Mouse (Mus musculus) midbrain, embryonic 11.5 days (tissue): Measurements from ENCODE around the gene Abcd1. TPM values are rescaled to one million over a fixed set of nuclear protein-coding genes. Genes with fewer than 3 reads are reported as not detected.
A peak's percentile ranks its signal among the peaks of the same experiment; 100 is the strongest.

Experiments
- ATAC-seq: fragments of 200-750 bp; cut with Nextera tagmentation; 2 replicates; pipeline ENCODE4 v1.8.0; 2017; ENCODE audit warnings: moderate TSS enrichment, moderate library complexity; ENCODE audit not compliant: low FRiP score
- DNase-seq: peaks from one replicate; pipeline ENCODE4 v3.0.0; 2015; ENCODE audit warnings: low spot score; ENCODE audit errors: missing footprints
- H3K27ac ChIP-seq: fragments of 300-500 bp; sonication (generic); 2 replicates; pipeline ENCODE4 v1.5.1; 2014; ENCODE audit warnings: low read depth, low read length
- H3K27me3 ChIP-seq: fragments of 300-500 bp; sonication (generic); 2 replicates; pipeline ENCODE4 v1.6.1; 2014; ENCODE audit warnings: mild to moderate bottlenecking, low read length, moderate library complexity, mixed read lengths; ENCODE audit not compliant: control insufficient read depth, insufficient read depth
- H3K36me3 ChIP-seq: fragments of 300-500 bp; sonication (generic); 2 replicates; pipeline ENCODE4 v1.6.1; 2014; ENCODE audit warnings: mild to moderate bottlenecking, low read length, moderate library complexity, mixed read lengths; ENCODE audit not compliant: control insufficient read depth, insufficient read depth
- H3K4me1 ChIP-seq: fragments of 300-500 bp; sonication (generic); 2 replicates; pipeline ENCODE4 v1.6.1; 2014; ENCODE audit warnings: low read length; ENCODE audit not compliant: control insufficient read depth, insufficient read depth
- H3K4me2 ChIP-seq: fragments of 300-500 bp; sonication (generic); 2 replicates; pipeline ENCODE4 v1.6.1; 2014; ENCODE audit warnings: mild to moderate bottlenecking, moderate library complexity
- H3K4me3 ChIP-seq: fragments of 300-500 bp; sonication (generic); 2 replicates; pipeline ENCODE4 v1.5.1; 2014; ENCODE audit warnings: low read depth, low read length
- H3K9ac ChIP-seq: fragments of 300-500 bp; sonication (generic); 2 replicates; pipeline ENCODE4 v1.6.1; 2014; ENCODE audit warnings: low read length
- H3K9me3 ChIP-seq: fragments of 300-500 bp; sonication (generic); 2 replicates; pipeline ENCODE4 v1.6.1; 2016; ENCODE audit warnings: low read length; ENCODE audit not compliant: control insufficient read depth
- WGBS: fragments of 180-500 bp; shearing (Covaris S2); extraction: QIAGEN DNeasy Blood & Tissue Kit; methylation state at CpG from one replicate; pipeline ENCODE4 v1.1.7; 2014; 5-methylcytosine and 5-hydroxymethylcytosine counted together
- polyA plus RNA-seq: library from polyadenylated mRNA; unstranded; fragments of >200 nt; fragmentation: Nextera tagmentation; extraction: Ambion mirVana; gene quantifications from 2 replicates; pipeline ENCODE4 v1.2.1, GENCODE M21; 2014

The Abcd1 gene
- polyA plus RNA-seq, 1 experiment from 2014 or later, result 7.1 TPM

DNA sequence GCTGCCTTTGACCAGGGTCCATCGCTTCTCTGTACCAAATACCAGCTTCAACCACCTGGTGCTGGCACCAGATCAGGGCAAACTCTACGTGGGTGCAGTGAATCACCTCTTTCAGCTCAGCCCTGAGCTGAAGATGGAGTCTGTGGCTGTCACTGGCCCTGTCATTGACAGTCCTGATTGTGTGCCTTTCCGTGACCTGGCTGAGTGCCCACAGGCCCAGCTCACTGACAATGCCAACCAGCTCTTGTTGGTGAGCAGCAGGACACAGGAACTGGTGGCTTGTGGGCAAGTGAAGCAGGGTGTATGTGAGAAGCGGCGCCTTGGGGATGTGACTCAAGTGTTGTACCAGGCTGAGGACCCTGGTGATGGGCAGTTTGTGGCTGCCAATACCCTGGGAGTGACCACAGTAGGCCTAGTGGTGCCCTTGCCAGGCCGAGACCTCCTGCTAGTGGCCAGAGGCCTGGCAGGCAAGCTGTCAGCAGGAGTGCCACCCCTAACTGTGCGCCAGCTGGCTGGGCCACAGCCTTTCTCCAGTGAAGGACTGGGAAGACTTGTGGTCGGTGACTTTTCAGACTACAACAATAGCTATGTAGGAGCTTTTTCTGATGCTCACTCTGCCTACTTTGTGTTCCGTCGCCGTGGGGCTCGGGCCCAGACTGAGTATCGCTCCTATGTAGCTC is 42.4 kb downstream of the Abcd1 start:
- ATAC-seq (no peak), DNase-seq (no peak)
- H3K4me2 ChIP-seq, result no peak overlapping the region
- no peaks in the 10 kb centered on the region for H3K27me3 ChIP-seq
- no peak overlapping the region for H3K9ac ChIP-seq
- WGBS, result 82% methylated on average over 13 of the region's 13 CpGs
- H3K4me3 ChIP-seq, result no peak overlapping the region
- no peaks in the 10 kb centered on the region for H3K9me3 ChIP-seq
- no peaks in the 10 kb centered on the region for H3K36me3 ChIP-seq
- no peak overlapping the region for H3K27ac ChIP-seq
- no peaks in the 10 kb centered on the region for H3K4me1 ChIP-seq

DNA sequence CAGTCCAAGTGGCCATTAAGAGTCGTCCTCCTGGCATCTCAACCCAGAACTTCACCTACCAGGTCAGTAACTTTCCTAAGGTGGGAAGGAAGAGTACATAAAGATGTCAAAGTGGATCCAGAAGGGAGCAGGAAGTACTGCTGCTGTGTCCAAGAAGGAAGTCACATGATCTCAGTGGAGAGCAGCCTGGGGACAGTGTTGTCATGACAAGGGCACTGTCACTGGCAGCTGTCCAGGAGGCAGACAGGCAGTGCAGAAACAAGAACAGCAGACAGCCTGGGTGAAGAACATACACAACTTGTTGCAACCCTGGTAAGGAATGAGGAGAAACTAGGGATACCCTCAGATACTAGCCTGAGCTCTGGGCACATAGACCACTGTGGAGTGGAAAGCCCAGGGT is 48.9 kb downstream of the Abcd1 start:
- H3K9me3 ChIP-seq, result no peaks in the 10 kb centered on the region
- no peak overlapping the region for H3K4me3 ChIP-seq
- no peaks in the 10 kb centered on the region for H3K27me3 ChIP-seq
- H3K4me2 ChIP-seq, result no peak overlapping the region
- H3K4me1 ChIP-seq, result no peaks in the 10 kb centered on the region
- 56% methylated on average over 1 of the region's 1 CpGs for WGBS
- ATAC-seq (no peak), DNase-seq (no peak)
- H3K9ac ChIP-seq, result no peak overlapping the region
- no peak overlapping the region for H3K27ac ChIP-seq
- H3K36me3 ChIP-seq, result no peaks in the 10 kb centered on the region

DNA sequence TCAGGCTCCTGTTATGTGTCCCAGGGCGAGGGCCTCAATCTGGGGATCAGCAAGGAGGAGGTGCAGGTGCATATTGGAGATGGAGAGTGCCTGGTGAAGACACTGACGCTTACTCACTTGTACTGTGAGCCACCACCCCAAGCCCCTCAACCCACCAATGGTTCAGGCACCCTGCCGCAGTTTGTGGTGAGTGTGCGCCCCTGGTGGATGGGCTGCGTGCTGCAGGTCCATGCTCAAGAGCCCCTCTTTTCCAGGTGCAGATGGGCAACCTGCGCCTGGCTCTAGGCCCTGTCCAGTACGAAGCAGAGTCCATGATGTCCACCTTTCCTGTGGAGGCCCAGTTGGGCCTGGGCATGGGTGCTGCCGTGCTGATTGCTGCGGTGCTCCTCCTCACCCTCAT is 50.9 kb downstream of the Abcd1 start:
- Histone ChIP-seq H3K27me3 (no peaks in the 10 kb centered on the region), H3K4me2 (no peak overlapping the region), H3K27ac (no peak overlapping the region), H3K4me3 (no peak overlapping the region), H3K4me1 (no peaks in the 10 kb centered on the region), H3K9ac (no peak overlapping the region), H3K9me3 (no peaks in the 10 kb centered on the region), H3K36me3 (no peaks in the 10 kb centered on the region)
- no peak for DNase-seq
- 63% methylated on average over 9 of the region's 9 CpGs for WGBS
- no peak for ATAC-seq

DNA sequence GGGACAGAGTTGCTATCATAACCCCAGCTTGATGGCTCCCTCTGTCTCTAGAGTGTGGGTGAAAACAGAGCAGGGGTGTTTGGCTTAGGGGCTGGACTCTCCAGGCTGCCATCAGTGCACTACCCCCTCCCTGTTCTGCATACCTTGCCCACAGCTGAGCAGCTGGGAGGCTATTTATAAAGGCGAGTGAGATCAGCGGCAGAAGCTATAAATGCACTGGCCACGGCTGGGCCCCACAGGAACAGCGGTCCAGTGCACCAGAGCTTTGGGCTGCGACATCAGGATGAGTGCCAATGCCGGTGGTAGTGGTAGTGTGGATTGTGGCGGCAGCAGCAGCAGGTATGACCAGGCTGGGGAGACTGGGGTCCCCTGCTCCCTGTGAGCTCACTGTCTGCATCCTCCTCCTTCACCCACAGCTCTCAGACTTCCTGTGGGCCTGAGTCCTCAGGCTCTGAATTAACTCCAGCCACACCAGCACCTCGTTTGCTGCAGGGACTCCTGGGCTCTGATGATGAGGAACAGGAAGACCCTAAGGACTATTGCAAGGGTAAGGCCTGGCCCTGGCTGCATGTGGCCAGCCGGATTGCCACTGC is 57.9 kb downstream of the Abcd1 start, which contains the start of gene Srpk3:
Srpk3 (plus strand) TSS at position 238 of the 593 bp plus-strand sequence.
- 0 out of 2 replicates have a peak, but pooled peaks have one; percentile 34 for ATAC-seq
- Histone ChIP-seq H3K4me1 (no peaks in the 10 kb centered on the region), H3K9ac (no peak within 1 kb of the TSS), H3K9me3 (no peaks in the 10 kb centered on the region), H3K36me3 (0 out of 2 replicates have a peak, but pooled peaks cover under 1% of the 10 kb centered on the region), H3K27ac (no peak within 1 kb of the TSS), H3K4me2 (no peak within 1 kb of the TSS), H3K27me3 (no peaks in the 10 kb centered on the region), H3K4me3 (no peak within 1 kb of the TSS)
- no peak for DNase-seq
- 70% methylated on average over 9 of the region's 9 CpGs for WGBS

DNA sequence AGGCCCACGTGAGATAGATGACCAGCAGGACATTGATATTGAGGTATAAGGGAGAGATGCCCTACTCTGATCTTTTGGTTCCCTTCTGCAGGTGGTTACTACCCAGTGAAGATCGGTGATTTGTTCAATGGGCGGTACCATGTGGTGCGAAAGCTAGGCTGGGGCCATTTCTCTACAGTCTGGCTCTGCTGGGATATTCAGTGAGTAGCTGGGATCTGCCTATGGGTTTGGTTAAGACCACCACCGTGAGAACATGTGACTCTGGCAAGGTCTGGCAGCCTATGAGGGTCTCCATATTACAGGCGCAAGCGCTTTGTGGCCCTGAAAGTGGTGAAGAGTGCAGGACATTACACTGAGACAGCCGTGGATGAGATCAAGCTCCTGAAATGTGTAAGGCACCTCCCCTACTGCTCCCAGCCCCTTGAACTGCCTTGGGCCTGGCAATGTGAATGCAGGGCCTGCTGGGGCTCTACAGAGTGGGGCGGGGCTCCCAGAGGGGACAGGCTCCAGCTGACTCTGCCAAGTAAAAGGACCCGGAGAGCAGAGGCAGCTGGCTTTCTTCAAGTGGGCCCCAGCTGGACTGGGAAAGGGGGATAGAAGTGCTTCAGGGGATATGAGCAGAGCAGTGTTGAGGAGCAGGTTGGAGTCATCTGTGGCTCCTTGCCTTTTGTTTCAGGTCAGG is 58.5 kb downstream of the Abcd1 start:
- no peak overlapping the region for H3K9ac ChIP-seq
- peaks cover 6% of the 10 kb centered on the region; the same call in 1 of the 2 replicates for H3K36me3 ChIP-seq
- no peak overlapping the region for H3K4me2 ChIP-seq
- no peaks in the 10 kb centered on the region for H3K4me1 ChIP-seq
- ATAC-seq, result peak; percentile 44; the same call in 1 of the 2 replicates
- no peak for DNase-seq
- H3K27me3 ChIP-seq, result no peaks in the 10 kb centered on the region
- H3K9me3 ChIP-seq, result no peaks in the 10 kb centered on the region
- WGBS, result 74% methylated on average over 10 of the region's 10 CpGs
- H3K4me3 ChIP-seq, result no peak overlapping the region
- no peak overlapping the region for H3K27ac ChIP-seq

DNA sequence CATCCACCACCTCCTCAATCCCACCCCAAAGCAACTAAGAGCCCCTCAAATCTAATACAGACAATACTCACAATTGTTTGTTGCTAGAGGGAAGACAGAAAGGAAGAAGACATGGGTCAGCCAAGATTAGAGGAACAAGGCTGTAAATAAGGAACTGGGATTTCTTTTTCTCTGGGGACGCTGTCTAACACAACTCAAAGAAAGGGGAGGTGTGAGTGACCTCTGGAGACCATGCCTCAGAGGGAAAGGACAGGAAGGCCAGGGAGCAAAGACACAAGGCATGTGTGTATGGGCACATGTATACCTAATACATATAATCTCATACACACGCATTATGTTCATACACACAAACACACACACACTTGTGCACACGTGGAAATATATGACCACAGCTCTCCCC is 65.8 kb downstream of the Abcd1 start:
- Histone ChIP-seq H3K36me3 (peaks cover 9% of the 10 kb centered on the region; the same call in 1 of the 2 replicates), H3K4me2 (no peak overlapping the region), H3K9ac (no peak overlapping the region), H3K4me1 (peaks cover 2% of the 10 kb centered on the region; the same call in 1 of the 2 replicates), H3K4me3 (no peak overlapping the region), H3K9me3 (no peaks in the 10 kb centered on the region), H3K27ac (no peak overlapping the region), H3K27me3 (no peaks in the 10 kb centered on the region)
- WGBS, result 87% methylated on average over 3 of the region's 3 CpGs
- DNase-seq (no peak), ATAC-seq (no peak)

DNA sequence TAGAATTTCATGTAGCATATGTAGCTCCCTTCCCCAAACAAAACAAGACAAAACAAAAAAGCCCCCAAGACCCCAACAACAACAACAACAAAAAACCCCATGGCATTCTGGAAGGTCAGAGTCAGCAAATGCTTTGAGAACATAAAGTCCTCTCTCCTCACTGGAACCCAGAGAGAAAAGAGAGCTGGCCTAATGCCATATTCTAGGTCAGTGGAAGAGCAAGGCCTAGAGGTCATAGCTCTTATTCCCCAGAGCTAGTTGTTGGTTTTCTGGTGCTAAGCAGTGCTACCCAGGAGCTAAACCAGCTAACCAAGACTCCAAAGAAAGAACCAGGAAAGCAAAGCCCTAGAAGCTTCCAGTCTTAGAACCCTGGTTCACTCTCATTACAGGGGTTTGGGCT is 69.3 kb downstream of the Abcd1 start:
- H3K4me3 ChIP-seq, result peak overlapping the region; percentile 52
- H3K9ac ChIP-seq, result peak overlapping the region; percentile 64
- H3K27ac ChIP-seq, result no peak overlapping the region
- peak overlapping the region; percentile 48 for H3K4me2 ChIP-seq
- no peaks in the 10 kb centered on the region for H3K36me3 ChIP-seq
- H3K4me1 ChIP-seq, result peaks cover 2% of the 10 kb centered on the region; the same call in 1 of the 2 replicates
- DNase-seq (no peak), ATAC-seq (no peak)
- H3K27me3 ChIP-seq, result no peaks in the 10 kb centered on the region
- no peaks in the 10 kb centered on the region for H3K9me3 ChIP-seq

DNA sequence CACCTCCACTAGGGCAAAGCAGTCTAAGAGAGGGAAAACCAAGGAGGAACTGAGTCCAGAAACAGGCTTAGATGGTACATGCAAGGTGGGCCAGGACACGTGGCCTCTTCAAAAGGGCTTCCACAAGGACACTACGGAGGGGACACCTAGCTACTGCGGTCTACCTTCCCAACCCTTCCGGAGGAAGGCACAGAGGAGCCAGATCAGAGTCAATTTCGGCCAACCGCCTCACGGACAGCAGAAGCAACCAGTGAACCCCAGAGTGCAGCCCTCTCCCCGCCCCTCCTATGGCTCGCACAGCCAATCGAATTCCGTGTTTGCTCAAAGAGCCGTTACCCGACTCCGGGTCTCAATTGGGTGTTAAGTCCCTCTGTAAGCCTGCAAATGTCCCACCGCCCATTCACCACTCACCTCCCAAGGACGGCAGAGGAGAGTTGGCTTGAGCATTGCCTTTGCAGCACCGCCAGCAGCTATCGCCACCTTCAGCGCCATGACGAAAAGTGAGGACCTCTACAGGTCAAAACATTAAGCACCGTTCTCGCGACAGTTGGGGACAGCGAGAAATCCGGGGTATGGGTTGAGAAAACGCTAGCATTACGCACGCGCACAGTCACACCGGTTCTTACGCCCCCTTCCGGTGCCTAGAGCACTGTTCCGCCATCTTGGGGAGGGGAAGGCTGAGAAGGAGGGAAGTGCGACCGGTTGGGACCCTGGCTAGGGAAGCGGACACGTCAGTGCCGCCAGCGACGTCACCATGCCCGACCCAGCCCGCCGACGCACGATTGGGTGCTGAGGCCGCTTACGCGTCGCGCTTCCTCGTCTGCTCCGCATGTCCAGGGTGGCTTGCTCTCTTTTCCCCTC is 70.2 kb downstream of the Abcd1 start, which contains the start of the genes Idh3g and Ssr4:
Idh3g (minus strand) TSS at position 534 of the 861 bp plus-strand sequence.
Ssr4 (plus strand) TSS at position 665 of the 861 bp plus-strand sequence.
- Histone ChIP-seq H3K27ac (peak within 1 kb of the TSS; percentile 57), H3K27me3 (no peaks in the 10 kb centered on the region), H3K9me3 (no peaks in the 10 kb centered on the region), H3K4me2 (peak within 1 kb of the TSS; percentile 48), H3K4me1 (peaks cover 2% of the 10 kb centered on the region; the same call in 1 of the 2 replicates), H3K4me3 (peak within 1 kb of the TSS; percentile 52), H3K36me3 (no peaks in the 10 kb centered on the region), H3K9ac (peak within 1 kb of the TSS; percentile 74)
- 19% methylated on average over 52 of the region's 52 CpGs for WGBS
- DNase-seq (peak; percentile 99), ATAC-seq (peak; percentile 97)
